Mouse (Mus musculus): ENCODE measurements around the gene Cfap61. TPM values are rescaled to one million over a fixed set of nuclear protein-coding genes. Genes with fewer than 3 reads are reported as not detected.

Gene Cfap61
- polyA plus RNA-seq, 2 experiments, result not detected

GRCm38 (mm10) chr2:146221076-146221928 is 286.7 kb downstream of the Cfap61 start, which contains the start of gene Insm1:
Insm1 (plus strand) TSS chr2:146221921.
- Histone ChIP-seq H3K4me1 (replicated peaks; ENCODE audit: control insufficient read depth in 2 of 2, insufficient read depth in 2 of 2, low read length in 1 of 2) (no peaks in the 10 kb centered on the region), H3K27ac (no peak within 1 kb of the TSS), H3K4me2 (ENCODE audit: low read depth) (peak within 1 kb of the TSS; percentile 51), H3K36me3 (replicated peaks; ENCODE audit: control insufficient read depth, insufficient read depth, low read depth) (no peaks in the 10 kb centered on the region), H3K4me3 (ENCODE audit: insufficient read depth in 1 of 2, low read depth in 2 of 2, low read length in 2 of 2) (peak within 1 kb of the TSS in 1 of 2 experiments; percentile 46; a peak in 2 of 4 replicates), H3K9ac (replicated peaks) (no peak within 1 kb of the TSS), H3K27me3 (ENCODE audit: control insufficient read depth, insufficient read depth, low read length) (peaks cover 96% of the 10 kb centered on the region), H3K9me3 (ENCODE audit: control insufficient read depth, low read length) (no peaks in the 10 kb centered on the region)
- ATAC-seq (ENCODE audit: insufficient read depth) (peak; percentile 54; the same call in 1 of the 2 replicates), DNase-seq (ENCODE audit: low read depth in 3 of 3, low spot score in 3 of 3) (no peak)
- under 1% methylated on average over 68 of the region's 86 CpGs for WGBS (ENCODE audit: insufficient replicate concordance)
- no peak for TF ChIP-seq EP300 (IDR thresholded peaks at IDR 0.05; ENCODE audit: low read depth)
- TF ChIP-seq CTCF (IDR thresholded peaks at IDR 0.05; ENCODE audit: low read depth), result no peak

GRCm38 (mm10) chr2:146221929-146222278 is 287.3 kb downstream of the Cfap61 start:
- Histone ChIP-seq H3K4me1 (replicated peaks; ENCODE audit: control insufficient read depth in 2 of 2, insufficient read depth in 2 of 2, low read length in 1 of 2) (no peaks in the 10 kb centered on the region), H3K4me3 (ENCODE audit: insufficient read depth in 1 of 2, low read depth in 2 of 2, low read length in 2 of 2) (peak overlapping the region in 1 of 2 experiments; percentile 46; a peak in 2 of 4 replicates), H3K4me2 (ENCODE audit: low read depth) (peak overlapping the region; percentile 51), H3K9ac (replicated peaks) (no peak overlapping the region), H3K36me3 (replicated peaks; ENCODE audit: control insufficient read depth, insufficient read depth, low read depth) (no peaks in the 10 kb centered on the region), H3K27ac (no peak overlapping the region), H3K9me3 (ENCODE audit: control insufficient read depth, low read length) (no peaks in the 10 kb centered on the region), H3K27me3 (ENCODE audit: control insufficient read depth, insufficient read depth, low read length) (peaks cover 98% of the 10 kb centered on the region)
- ATAC-seq (ENCODE audit: insufficient read depth) (peak; percentile 22; the same call in 1 of the 2 replicates), DNase-seq (ENCODE audit: low read depth in 3 of 3, low spot score in 3 of 3) (no peak)
- TF ChIP-seq EP300 (IDR thresholded peaks at IDR 0.05; ENCODE audit: low read depth), result no peak
- no peak for TF ChIP-seq CTCF (IDR thresholded peaks at IDR 0.05; ENCODE audit: low read depth)
- 0% methylated on average over 38 of the region's 44 CpGs for WGBS (ENCODE audit: insufficient replicate concordance)

GRCm38 (mm10) chr2:146222279-146223175 is 287.9 kb downstream of the Cfap61 start:
- no peak overlapping the region for H3K9ac ChIP-seq (replicated peaks)
- ATAC-seq (ENCODE audit: insufficient read depth) (no peak), DNase-seq (ENCODE audit: low read depth in 3 of 3, low spot score in 3 of 3) (no peak)
- H3K9me3 ChIP-seq (ENCODE audit: control insufficient read depth, low read length), result no peaks in the 10 kb centered on the region
- TF ChIP-seq EP300 (IDR thresholded peaks at IDR 0.05; ENCODE audit: low read depth) (no peak), CTCF (IDR thresholded peaks at IDR 0.05; ENCODE audit: low read depth) (no peak)
- under 1% methylated on average over 96 of the region's 133 CpGs for WGBS (ENCODE audit: insufficient replicate concordance)
- no peaks in the 10 kb centered on the region for H3K36me3 ChIP-seq (replicated peaks; ENCODE audit: control insufficient read depth, insufficient read depth, low read depth)
- peak overlapping the region in 1 of 2 experiments; percentile 46; a peak in 2 of 4 replicates for H3K4me3 ChIP-seq (ENCODE audit: insufficient read depth in 1 of 2, low read depth in 2 of 2, low read length in 2 of 2)
- no peak overlapping the region for H3K27ac ChIP-seq
- peak overlapping the region; percentile 51 for H3K4me2 ChIP-seq (ENCODE audit: low read depth)
- H3K4me1 ChIP-seq (replicated peaks; ENCODE audit: control insufficient read depth in 2 of 2, insufficient read depth in 2 of 2, low read length in 1 of 2), result no peaks in the 10 kb centered on the region
- H3K27me3 ChIP-seq (ENCODE audit: control insufficient read depth, insufficient read depth, low read length), result peaks cover 99% of the 10 kb centered on the region

- Histone ChIP-seq H3K4me1 (replicated peaks; ENCODE audit: control insufficient read depth in 2 of 2, insufficient read depth in 2 of 2, low read length in 1 of 2) (no peaks in the 10 kb centered on the region), H3K9me3 (ENCODE audit: control insufficient read depth, low read length) (no peaks in the 10 kb centered on the region), H3K27me3 (ENCODE audit: control insufficient read depth, insufficient read depth, low read length) (peaks cover 95% of the 10 kb centered on the region), H3K27ac (no peak overlapping the region), H3K9ac (replicated peaks) (no peak overlapping the region), H3K4me3 (ENCODE audit: insufficient read depth in 1 of 2, low read depth in 2 of 2, low read length in 2 of 2) (peak overlapping the region in 1 of 2 experiments; percentile 46; a peak in 1 of 4 replicates), H3K36me3 (replicated peaks; ENCODE audit: control insufficient read depth, insufficient read depth, low read depth) (no peaks in the 10 kb centered on the region), H3K4me2 (ENCODE audit: low read depth) (peak overlapping the region; percentile 51)
- no peak for TF ChIP-seq CTCF (IDR thresholded peaks at IDR 0.05; ENCODE audit: low read depth)
- TF ChIP-seq EP300 (IDR thresholded peaks at IDR 0.05; ENCODE audit: low read depth), result no peak
- no peak for ATAC-seq (ENCODE audit: insufficient read depth)
- no peak for DNase-seq (ENCODE audit: low read depth in 3 of 3, low spot score in 3 of 3)
- WGBS (ENCODE audit: insufficient replicate concordance), result 2% methylated on average over 61 of the region's 75 CpGs
Measured at GRCm38 (mm10) chr2:146223176-146223905, 288.8 kb downstream of the Cfap61 start.
